Mouse (Mus musculus): Measurements from ENCODE around the gene Gm3127. TPM values are rescaled to one million over a fixed set of nuclear protein-coding genes. Genes with fewer than 3 reads are reported as not detected.

Gene Gm3127
- polyA plus RNA-seq (2012; rRNA removed; ENCODE audit: low replicate concordance): not detected in 2 replicates

GRCm38 (mm10) chr14:4164730-4165129, at the start of gene Gm3127:
Gene Gm3127 (plus strand): TSS chr14:4165030.

GRCm38 (mm10) chr14:4182491-4183210, 17.8 kb downstream of the Gm3127 start, which contains the start of gene Gm2974:
Gene Gm2974 (plus strand): TSS chr14:4182576.

Other genes with a start within 250 kb of the Gm3127 start
- gene Gm3029, start 233.3 kb upstream of the Gm3127 start, polyA plus RNA-seq (2012; rRNA removed; ENCODE audit: low replicate concordance): not detected in 2 replicates
- gene Gm3095, start 201.5 kb upstream of the Gm3127 start, polyA plus RNA-seq (2012; rRNA removed; ENCODE audit: low replicate concordance): not detected in 2 replicates
- not detected in 2 replicates for gene Gm3099, start 166.6 kb upstream of the Gm3127 start, polyA plus RNA-seq (2012; rRNA removed; ENCODE audit: low replicate concordance)
- not detected in 2 replicates for gene Gm5796, start 141.1 kb upstream of the Gm3127 start, polyA plus RNA-seq (2012; rRNA removed; ENCODE audit: low replicate concordance)
- not detected in 2 replicates for gene Gm3115, start 80.9 kb upstream of the Gm3127 start, polyA plus RNA-seq (2012; rRNA removed; ENCODE audit: low replicate concordance)
- gene Gm8108, start 54.5 kb upstream of the Gm3127 start, polyA plus RNA-seq (2012; rRNA removed; ENCODE audit: low replicate concordance): 0.22 TPM in 1 of 2 replicates, not detected in the other
- not detected in 2 replicates for gene Gm2974, start 17.5 kb downstream of the Gm3127 start, polyA plus RNA-seq (2012; rRNA removed; ENCODE audit: low replicate concordance)
- gene Gm3138, start 84.6 kb downstream of the Gm3127 start, polyA plus RNA-seq (2012; rRNA removed; ENCODE audit: low replicate concordance): not detected in 2 replicates
- not detected in 2 replicates for gene Gm3149, start 152.3 kb downstream of the Gm3127 start, polyA plus RNA-seq (2012; rRNA removed; ENCODE audit: low replicate concordance)
- not detected in 2 replicates for gene 2610042L04Rik, start 169.7 kb downstream of the Gm3127 start, polyA plus RNA-seq (2012; rRNA removed; ENCODE audit: low replicate concordance)
- not detected in 2 replicates for gene Gm3159, start 232.5 kb downstream of the Gm3127 start, polyA plus RNA-seq (2012; rRNA removed; ENCODE audit: low replicate concordance)

Data from mammary gland, adult 2 months (tissue).